Mouse (Mus musculus): ENCODE data around the gene Asic2. TPM values are rescaled to one million over a fixed set of nuclear protein-coding genes. Genes with fewer than 3 reads are reported as not detected.

Gene Asic2
- total RNA-seq, 2 experiments from 2014 or later: not detected

DNA sequence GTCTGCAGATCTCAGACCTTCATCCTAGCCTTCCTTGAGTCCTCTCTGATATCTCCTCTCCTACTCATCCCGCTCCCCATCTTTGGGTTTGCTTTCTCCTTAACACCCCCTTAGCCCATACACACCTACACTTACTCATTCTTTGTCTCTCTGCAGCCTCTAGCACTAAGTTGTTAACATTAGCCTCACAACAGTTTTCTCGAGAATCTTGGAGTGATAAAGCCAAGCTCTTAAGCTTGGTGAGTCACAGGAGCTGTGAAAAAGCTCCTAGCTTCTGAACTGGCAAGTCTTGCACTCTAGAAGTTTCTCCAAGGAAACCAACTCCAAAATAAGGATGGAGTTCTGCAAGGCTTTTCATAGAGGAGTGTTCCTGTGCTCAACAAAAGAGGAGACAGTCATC, 803.4 kb downstream of the Asic2 start:
- ATAC-seq (replicated peaks; ENCODE audit: low FRiP score, low TSS enrichment, poor library complexity, severe bottlenecking): no peak

DNA sequence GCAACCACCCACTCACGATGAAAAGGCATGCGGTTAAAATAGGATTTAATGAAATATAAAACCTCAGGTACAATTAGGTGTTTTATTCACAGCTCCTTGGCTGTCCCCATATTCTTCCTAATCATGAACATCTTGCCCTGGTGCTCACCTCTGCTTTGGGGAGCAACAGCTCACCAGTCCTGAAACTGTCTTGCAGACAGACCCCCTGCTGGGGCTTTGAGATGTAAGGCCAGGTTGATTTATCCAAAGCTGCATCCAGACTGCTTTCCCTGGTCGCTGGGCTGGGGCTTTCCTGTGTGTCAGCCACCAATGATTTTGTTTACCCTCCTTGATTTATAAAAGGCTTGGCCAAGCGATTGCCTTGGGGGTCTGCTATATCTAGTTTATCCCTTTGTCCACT, 805.2 kb downstream of the Asic2 start:
- no peak for ATAC-seq (replicated peaks; ENCODE audit: low FRiP score, low TSS enrichment, poor library complexity, severe bottlenecking)

- ATAC-seq (replicated peaks; ENCODE audit: low FRiP score, low TSS enrichment, poor library complexity, severe bottlenecking): no peak
Measured at GRCm38 (mm10) chr11:81153841-81154240, 814.4 kb downstream of the Asic2 start.

GRCm38 (mm10) chr11:81153161-81153840, 815.0 kb downstream of the Asic2 start:
- no peak for ATAC-seq (replicated peaks; ENCODE audit: low FRiP score, low TSS enrichment, poor library complexity, severe bottlenecking)

GRCm38 (mm10) chr11:81152460-81153160, 815.6 kb downstream of the Asic2 start:
- no peak for ATAC-seq (replicated peaks; ENCODE audit: low FRiP score, low TSS enrichment, poor library complexity, severe bottlenecking)

DNA sequence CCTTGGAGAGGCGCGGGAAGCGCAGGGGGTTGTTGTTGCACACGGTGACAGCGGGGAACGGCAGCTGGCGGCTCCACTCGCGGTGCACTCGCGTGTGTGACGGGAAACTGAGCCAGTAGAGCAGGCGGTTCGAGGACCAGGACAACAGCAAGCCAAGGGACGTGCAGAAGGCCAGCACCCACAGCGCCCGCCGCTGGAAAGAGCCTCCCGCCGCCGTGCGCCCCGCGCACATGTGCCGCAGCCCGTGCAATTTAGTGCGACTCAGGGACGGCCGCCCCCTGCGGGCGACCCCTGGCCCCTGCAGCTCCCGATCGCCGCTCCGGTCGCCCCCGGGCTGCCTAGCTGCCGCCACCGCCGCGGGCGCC, 816.3 kb downstream of the Asic2 start:
- no peak for ATAC-seq (replicated peaks; ENCODE audit: low FRiP score, low TSS enrichment, poor library complexity, severe bottlenecking)

- no peak for ATAC-seq (replicated peaks; ENCODE audit: low FRiP score, low TSS enrichment, poor library complexity, severe bottlenecking)
Measured at GRCm38 (mm10) chr11:81151286-81152020, 816.8 kb downstream of the Asic2 start.

- ATAC-seq (replicated peaks; ENCODE audit: low FRiP score, low TSS enrichment, poor library complexity, severe bottlenecking): no peak
Measured at GRCm38 (mm10) chr11:81150621-81151020, 817.6 kb downstream of the Asic2 start.

DNA sequence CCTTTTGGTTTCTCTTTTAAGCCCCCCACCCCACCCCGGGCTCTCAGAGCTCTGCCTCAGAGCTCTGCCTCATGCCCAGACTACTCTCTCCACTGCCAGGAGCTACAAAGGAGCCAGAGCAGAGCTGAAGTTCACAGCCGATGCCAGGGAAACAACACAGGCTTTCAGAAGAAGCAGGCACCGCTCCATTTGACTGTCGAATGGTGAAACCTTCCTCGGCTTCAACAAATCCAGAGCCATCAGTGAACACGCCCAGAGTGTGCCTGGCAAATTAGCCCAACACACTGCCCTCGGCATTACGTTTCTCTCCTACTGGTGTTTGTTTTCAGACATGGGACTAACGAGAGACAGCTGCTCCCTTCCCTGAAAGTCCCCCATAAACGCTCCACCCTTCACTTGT, 819.8 kb downstream of the Asic2 start:
- no peak for ATAC-seq (replicated peaks; ENCODE audit: low FRiP score, low TSS enrichment, poor library complexity, severe bottlenecking)

- ATAC-seq (replicated peaks; ENCODE audit: low FRiP score, low TSS enrichment, poor library complexity, severe bottlenecking): no peak
Measured at GRCm38 (mm10) chr11:81146574-81147157, 821.6 kb downstream of the Asic2 start.

DNA sequence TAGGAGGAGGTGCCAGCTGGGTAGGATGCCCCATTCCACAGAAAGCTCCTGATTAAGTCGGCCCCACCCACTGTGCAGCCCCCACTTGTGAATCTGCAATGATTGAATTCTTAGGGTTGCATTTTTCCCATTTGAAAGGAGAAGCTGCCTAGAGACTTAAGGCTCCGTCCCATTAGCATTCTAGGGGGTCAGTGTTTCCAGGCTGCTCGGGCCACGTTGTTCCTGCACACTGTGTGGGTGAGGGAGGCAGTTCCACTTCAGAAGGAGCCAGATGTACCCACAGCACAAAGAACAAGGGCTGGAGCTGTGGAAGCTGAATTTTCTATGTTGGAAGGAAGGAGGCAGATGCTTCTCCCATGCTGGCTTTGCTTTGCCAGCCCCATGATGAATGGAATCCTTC, 833.1 kb downstream of the Asic2 start:
- no peak for ATAC-seq (replicated peaks; ENCODE audit: low FRiP score, low TSS enrichment, poor library complexity, severe bottlenecking)

GRCm38 (mm10) chr11:81133950-81134349, 834.3 kb downstream of the Asic2 start:
- no peak for ATAC-seq (replicated peaks; ENCODE audit: low FRiP score, low TSS enrichment, poor library complexity, severe bottlenecking)

GRCm38 (mm10) chr11:81132669-81133068, 835.6 kb downstream of the Asic2 start:
- no peak for ATAC-seq (replicated peaks; ENCODE audit: low FRiP score, low TSS enrichment, poor library complexity, severe bottlenecking)

DNA sequence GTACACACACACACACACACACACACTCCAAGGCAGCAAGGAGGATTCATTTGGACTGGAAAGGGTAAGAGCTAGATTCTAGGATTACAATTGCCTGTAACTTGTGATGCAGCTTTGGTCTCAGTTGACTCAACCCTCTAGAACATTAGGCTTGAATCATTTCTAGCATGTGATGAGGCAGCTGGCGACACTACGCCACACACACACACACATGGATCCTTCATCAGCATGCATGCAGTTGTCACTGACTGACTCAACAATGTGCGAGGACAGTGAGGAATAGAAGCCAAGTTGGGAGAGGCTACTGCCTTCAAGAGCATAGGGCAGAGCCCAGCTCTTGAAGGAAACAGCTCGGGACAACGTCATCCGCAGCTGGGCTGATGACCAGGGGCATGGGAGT, 843.9 kb downstream of the Asic2 start:
- no peak for ATAC-seq (replicated peaks; ENCODE audit: low FRiP score, low TSS enrichment, poor library complexity, severe bottlenecking)

GRCm38 (mm10) chr11:81120024-81120576, 848.2 kb downstream of the Asic2 start:
- ATAC-seq (replicated peaks; ENCODE audit: low FRiP score, low TSS enrichment, poor library complexity, severe bottlenecking): no peak

GRCm38 (mm10) chr11:81118055-81118454, 850.2 kb downstream of the Asic2 start:
- ATAC-seq (replicated peaks; ENCODE audit: low FRiP score, low TSS enrichment, poor library complexity, severe bottlenecking): no peak

GRCm38 (mm10) chr11:81115666-81116065, 852.6 kb downstream of the Asic2 start:
- no peak for ATAC-seq (replicated peaks; ENCODE audit: low FRiP score, low TSS enrichment, poor library complexity, severe bottlenecking)

GRCm38 (mm10) chr11:81111626-81112025, 856.6 kb downstream of the Asic2 start:
- no peak for ATAC-seq (replicated peaks; ENCODE audit: low FRiP score, low TSS enrichment, poor library complexity, severe bottlenecking)

DNA sequence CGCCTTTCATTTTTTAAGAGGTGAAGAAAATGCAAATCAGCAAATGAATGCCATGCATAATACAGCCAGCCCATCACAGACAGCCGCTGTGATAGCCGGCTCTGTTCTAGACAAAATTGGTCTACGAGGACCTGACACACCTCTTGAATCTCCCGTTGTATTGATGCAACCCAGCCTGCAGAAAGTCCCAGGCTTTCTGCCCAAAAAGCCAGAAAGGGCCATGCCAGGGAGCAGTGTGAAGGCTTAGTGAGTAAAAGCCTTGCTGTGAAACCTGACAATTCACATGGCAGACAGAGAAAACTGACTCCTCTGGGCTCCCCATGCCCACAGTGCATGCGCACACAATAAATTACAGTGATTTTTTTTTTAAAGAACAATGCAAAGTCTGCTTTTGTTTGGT, 858.2 kb downstream of the Asic2 start:
- no peak for ATAC-seq (replicated peaks; ENCODE audit: low FRiP score, low TSS enrichment, poor library complexity, severe bottlenecking)

- ATAC-seq (replicated peaks; ENCODE audit: low FRiP score, low TSS enrichment, poor library complexity, severe bottlenecking): no peak
Measured at GRCm38 (mm10) chr11:81106949-81107348, 861.3 kb downstream of the Asic2 start.

All from megakaryocyte-erythroid progenitor cell, adult 5-6 weeks (primary cell).